Mouse (Mus musculus): Measurements from ENCODE around the gene Rnf121.

Gene Rnf121

DNA sequence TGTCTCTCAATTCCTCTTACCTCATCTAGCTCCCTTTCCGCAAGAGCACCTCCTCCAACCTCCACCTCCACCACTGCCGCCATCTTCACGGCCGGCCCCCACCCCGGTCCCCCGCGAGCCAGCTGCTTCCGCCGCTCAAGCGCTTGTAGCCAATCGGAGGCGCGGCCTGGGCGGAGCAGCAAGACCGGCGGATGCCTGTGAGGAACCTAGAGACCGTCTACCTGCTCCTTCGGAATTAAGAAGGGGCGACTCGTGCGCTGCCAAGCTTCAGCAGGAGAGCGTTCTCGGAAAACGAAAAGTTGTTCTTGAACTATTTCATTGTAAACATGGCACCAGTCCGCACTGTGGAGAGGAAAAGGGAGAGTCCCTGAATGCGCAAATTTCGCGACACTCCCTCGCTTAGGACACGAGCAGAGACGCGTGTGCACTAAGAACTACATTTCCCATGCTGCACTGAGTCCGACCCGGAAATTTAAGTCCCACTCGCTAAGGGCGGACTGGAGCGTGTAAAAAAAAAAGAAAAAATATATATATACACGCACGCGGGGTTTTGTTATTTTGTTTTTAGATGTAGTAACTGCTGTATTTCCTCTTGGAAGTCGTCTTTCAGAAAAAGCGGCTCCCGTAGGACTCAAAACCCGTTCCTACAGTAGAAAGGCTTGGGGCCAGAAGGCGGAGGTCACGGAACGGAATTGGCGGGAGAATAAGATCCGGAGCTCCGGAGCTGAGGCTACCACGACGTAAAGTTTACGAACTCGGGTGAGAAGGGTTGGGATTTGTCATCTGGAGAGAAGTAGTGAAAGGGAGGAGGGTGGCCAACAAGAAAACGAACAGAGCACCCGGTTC lies at the start of gene Rnf121, which contains the start of the genes Xndc1 and Xntrpc:
TSS of gene Rnf121 (minus strand) at position 424 of the 846 bp plus-strand sequence.
TSS of gene Xndc1 (plus strand) at position 466 of the 846 bp plus-strand sequence.
TSS of gene Xntrpc (plus strand) at position 668 of the 846 bp plus-strand sequence.
- peak; percentile 85 for DNase-seq (ENCODE audit: low spot score)

DNA sequence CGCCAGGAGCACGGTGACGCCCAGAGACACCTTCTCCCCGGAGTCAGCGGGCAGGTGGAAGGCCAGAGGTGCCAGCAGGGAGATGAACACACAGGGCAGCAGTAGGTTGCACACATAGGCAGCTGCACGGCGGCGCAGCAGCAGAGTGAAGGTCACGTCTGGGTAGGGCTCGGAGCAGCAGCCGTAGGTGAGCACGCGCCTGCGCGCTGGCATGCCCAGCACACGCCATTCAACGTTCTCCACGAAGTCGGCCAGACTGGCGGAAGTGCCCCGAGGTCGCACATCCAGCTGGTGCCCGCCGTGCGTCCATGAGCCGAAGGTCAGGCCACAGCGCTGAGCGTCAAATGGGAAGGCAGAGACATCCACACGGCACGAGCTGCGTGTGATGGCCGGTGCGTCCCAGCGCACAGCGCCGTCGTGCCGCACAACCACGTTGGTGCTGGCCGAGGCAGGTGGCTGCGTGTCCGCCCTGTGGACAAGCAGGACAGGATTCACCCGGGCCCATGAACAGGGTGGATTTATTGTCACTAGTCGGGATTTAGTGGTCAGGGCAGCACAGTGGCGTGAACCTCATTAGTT lies 48.0 kb upstream of the Rnf121 start:
- DNase-seq (ENCODE audit: low spot score), result no peak

DNA sequence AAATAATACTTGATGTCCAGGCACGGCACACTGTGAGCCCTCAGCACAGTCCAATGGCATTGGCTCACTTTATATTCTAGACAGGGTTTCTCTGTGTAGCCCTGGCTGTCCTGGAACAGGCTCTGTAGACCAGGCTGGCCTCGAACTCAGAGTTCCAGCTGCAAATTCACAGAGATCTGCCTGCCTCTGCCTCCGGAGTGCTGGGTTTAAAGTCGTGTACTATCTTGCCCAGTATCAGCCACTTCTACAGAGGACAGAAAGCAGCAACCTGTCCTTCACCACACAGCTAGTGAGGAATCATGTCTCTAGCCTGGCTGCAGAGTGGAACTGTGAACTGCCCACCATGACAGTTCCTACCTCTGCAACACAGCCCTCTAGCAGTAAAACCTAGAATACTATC lies 44.5 kb upstream of the Rnf121 start:
- DNase-seq (ENCODE audit: low spot score), result no peak

DNA sequence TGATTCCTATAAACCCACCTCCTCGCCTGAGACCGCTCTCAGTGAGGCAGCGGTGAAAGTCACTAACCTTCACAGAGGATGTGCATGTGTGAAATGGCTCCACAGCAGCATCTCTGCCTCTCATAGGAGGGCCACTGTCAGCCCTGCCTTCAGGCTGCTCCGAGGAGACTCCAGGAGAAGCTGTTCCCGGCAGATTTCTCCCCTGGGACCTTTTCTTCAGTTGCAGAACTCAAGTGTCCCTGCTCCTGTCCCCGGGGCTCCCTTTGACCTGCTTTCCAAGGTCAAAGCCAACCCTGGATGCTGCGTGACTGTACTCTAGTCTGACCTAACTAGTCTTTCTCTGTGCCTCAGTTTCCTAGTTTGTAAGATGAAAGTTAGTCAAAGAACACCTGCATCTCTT lies 43.9 kb upstream of the Rnf121 start, which contains the start of gene Art5:
TSS of gene Art5 (minus strand) at position 319 of the 400 bp plus-strand sequence.
- DNase-seq (ENCODE audit: low spot score), result no peak

DNA sequence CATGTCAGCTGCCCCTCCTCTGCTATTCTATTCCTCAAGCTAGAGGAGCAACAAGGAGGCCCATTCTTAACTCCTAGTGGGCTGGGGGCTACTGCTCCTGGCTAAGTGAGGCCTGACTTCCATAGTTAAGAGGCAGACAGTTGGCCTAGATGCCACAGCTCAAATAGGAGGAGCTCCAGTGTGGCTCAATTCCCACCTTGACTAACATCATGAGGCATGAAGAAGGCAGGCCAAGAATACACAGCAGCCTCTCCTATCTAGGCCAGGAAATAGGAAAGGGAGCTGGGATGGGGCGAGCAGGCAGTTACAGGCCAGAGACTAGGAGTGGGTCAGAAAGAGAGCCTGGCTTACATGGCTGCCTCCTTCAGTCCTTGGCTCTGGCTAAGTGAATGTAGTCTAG lies 42.9 kb upstream of the Rnf121 start:
- no peak for DNase-seq (ENCODE audit: low spot score)

DNA sequence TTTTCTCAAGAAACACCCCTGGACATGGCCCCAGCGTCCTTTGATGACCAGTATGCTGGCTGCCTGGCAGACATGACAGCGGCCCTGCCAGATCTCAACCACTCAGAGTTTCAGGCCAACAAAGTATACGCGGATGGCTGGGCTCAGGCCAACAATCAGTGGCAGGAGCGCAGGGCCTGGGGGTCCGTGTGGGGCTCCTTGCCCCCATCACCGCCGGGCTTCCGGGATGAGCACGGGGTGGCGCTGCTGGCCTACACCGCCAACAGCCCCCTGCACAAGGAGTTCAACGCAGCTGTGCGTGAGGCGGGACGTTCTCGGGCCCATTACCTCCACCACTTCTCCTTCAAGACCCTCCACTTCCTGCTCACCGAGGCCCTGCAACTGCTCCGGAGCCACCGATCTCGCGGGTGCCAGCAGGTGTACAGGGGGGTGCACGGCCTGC lies 41.5 kb upstream of the Rnf121 start:
- DNase-seq (ENCODE audit: low spot score), result no peak

DNA sequence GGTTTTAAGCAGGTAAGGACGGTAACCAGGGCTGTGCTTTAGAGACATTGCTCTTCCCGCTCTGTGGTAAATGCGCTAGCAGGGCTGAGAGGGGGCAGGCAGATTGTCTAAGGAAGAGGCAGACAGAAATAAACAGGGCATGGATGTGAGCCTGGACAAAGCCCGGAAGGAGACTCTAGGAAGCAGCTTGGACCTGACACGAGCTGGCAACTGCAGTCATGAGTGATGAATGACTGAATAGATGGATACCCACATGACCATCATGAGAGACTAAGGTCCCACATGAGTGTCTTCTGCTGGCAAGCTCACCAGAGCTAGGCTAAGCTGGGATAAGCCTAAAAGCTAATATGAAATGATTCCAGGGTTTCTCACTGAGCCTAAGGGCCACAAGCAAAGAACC lies 38.9 kb upstream of the Rnf121 start:
- DNase-seq (ENCODE audit: low spot score), result no peak

DNA sequence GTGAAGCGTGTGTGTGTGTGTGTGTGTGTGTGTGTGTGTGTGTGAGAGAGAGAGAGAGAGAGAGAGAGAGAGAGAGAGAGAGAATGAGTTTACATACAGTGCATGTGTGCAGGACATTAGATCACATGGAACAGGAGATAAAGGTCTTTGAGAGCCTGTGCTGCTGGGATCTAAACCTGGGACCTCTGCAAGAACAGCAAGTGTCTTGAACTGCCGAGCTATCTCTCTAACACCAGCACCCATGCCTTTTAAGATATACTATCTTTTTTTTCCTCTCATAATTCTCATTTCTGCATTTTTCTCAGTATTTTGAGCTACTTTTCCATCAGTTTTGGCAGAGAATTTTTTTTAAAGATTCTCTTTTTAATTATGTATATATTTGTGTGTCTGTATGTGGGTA lies 38.3 kb upstream of the Rnf121 start:
- DNase-seq (ENCODE audit: low spot score), result no peak

DNA sequence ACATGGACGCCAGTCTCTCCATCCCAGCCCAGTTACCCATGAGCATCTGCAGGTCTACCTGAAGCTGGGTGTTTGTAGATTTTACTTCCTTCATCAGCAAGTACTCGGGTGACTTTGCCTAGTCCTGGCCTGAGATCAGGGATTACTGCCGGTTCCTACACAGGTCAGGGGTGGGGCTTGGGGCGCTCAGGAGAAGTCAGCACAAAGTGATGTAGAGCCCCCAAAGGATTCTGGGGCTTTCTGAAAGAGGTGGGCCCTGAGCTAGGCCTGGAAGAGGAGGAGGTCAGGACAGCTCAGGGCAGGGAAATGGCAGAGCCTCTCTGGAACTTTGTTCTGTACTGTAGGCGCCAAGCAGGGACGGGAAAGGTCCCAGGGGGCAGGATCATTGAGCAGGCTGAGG lies 37.4 kb upstream of the Rnf121 start:
- DNase-seq (ENCODE audit: low spot score), result no peak

DNA sequence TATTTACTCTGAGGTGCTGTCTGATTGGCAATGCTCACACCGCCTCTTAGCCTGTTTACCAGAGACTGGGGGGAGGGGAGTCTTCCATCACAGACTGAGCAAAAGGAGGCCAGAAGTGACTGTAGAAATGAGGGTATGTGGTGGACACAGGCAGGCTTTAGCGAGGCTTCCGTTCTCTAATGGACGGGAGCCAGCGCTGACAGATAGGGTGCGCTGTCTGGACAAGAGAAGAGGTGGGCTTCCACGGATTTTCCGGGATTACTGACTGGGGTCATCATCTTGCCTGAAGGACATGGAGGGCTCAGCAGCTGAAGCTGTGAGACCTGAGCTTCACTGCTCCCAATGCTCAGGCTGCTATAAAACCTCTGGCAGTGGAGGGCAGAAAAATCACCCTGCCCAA lies 37.0 kb upstream of the Rnf121 start:
- DNase-seq (ENCODE audit: low spot score), result no peak

DNA sequence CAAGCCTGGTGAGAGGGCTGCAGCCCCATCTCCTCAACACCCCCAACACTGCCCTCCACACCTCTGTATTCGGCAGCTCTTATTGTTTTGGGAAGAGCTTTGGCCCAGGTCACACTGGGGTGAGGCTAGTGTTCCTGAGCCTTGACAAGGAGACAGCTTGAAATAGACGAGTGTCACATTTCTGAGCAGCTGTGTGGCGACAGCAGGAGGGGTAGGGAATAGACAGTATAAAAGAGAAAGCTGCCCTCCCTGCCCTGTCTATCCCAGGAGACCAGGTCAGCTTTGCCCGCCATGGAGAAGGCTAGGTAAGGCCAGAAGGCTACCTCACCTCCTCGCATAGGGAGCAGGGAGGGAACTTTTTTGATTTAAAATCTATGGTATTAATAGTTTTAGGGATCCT lies 36.2 kb upstream of the Rnf121 start, which contains the start of gene Art1:
TSS of gene Art1 (plus strand) at position 257 of the 400 bp plus-strand sequence.
- DNase-seq (ENCODE audit: low spot score), result no peak

DNA sequence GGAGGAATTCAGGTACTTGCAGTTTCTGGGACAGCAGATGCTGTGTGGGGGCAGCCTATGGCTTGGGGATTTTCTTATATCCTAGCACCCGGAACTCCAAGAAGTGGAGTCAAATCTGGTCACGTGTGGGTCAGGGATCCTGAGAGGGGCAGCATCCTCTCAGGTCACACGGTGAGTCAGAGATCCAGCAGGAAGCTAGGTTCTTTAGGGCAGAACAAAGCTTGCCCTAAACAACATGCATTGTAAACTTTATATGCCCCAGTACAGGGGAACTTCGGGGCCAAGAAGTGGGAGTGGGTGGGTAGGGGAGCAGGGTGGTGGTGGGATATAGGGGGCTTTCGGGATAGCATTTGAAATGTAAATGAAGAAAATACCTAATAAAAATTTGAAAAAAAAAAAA lies 35.6 kb upstream of the Rnf121 start:
- no peak for DNase-seq (ENCODE audit: low spot score)

DNA sequence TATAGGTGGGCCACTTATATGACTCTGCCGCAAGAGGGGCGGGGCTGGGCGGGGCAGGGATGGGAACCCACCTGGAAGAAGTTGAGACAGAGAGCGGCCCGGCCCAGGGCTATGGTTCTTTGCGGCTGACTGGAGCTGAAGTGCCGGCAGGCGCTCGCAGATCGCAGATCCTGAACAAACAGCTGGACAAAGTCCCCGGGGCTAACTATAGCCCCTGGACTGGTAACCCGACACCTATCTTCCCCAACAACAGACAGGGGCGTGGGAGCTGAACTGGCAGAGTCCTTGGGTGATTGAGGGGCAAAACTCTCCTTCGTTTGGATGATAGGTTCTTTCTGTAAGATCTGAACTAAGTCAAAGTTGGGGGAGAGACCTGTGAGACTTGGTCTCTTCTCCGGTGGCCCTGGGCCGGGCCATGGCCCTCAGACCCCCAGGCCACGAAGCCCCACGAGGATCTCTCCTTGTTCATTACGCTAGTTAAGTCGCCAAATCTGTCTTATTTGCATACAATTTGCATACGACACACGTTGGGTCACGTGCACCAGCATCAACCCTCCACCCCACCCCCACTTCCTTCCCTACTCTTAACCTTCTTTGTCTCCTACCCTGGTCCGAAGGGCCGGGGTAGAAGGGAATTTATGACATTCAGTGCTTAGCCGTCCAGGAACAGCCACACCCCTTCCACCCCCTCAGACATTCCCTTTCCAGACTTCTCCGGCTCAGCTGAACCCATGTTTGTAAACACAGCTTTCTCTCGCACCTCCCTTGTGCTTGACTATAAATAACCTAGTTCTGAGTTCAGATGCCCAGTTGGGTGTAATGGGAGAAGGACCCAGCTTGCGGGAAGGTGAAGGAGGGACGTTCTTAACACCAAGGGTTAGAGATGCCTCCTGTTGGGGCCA lies 34.7 kb upstream of the Rnf121 start:
- DNase-seq (ENCODE audit: low spot score), result no peak

DNA sequence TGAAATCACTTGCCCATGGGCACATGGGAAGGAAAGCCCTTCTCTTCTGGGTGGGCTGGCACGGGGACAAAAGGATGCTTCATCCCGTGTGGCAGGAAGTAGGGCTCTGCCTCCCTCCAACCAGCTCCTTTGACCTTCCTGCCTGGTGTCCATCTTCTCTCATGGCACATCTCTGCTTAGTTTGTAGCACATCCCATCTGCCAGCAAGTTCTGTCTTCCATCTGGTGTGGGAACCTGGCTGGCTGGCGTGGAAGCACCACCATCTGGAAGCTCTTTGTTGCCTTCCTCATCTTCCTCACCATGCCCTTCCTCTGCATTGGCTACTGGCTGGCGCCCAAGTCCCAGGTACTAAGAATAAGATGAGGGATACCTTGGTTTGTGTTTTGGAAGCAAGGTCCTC lies 22.1 kb upstream of the Rnf121 start:
- no peak for DNase-seq (ENCODE audit: low spot score)

DNA sequence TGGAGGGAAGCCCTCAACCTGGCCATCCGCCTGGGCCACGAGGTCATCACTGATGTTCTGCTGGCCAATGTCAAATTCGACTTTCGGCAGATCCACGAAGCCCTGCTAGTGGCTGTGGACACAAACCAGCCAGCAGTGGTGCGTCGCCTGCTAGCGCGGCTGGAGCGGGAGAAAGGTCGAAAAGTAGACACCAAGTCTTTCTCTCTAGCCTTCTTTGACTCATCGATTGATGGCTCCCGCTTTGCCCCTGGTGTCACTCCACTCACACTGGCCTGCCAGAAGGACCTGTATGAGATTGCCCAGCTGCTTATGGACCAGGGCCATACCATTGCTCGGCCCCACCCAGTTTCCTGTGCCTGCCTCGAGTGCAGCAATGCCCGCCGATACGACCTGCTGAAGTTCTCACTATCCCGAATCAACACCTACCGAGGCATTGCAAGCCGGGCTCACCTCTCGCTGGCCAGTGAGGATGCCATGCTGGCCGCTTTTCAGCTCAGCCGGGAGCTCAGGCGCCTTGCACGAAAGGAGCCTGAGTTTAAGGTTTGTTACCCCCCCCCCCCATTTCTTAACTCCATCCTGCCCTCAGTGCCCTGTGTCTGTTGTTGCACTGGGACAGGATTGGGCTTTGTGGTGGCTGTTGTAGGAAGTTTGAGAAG lies 18.9 kb upstream of the Rnf121 start:
- no peak for DNase-seq (ENCODE audit: low spot score)

DNA sequence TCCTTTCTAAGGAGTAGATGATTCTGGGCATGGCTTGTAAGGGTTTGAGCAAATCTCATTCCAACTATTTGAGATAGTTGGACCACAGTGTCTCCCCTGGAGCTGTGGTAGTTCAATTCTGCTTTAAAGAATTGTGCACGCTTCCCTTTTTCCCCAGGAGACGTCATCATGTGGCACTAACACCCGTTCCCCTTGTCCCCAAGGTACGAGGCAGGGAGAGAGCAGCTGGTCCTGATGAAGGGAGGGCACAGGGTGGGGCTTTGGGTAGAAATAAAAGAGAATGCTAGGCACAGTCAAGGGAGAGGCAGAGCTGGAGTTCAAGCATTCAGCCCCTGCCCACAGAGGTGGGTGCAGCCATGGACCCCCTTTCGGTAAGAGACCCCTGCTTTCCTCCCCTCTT lies 17.5 kb upstream of the Rnf121 start, which contains the start of gene Trpc2:
TSS of gene Trpc2 (plus strand) at position 301 of the 400 bp plus-strand sequence.
- DNase-seq (ENCODE audit: low spot score), result no peak

DNA sequence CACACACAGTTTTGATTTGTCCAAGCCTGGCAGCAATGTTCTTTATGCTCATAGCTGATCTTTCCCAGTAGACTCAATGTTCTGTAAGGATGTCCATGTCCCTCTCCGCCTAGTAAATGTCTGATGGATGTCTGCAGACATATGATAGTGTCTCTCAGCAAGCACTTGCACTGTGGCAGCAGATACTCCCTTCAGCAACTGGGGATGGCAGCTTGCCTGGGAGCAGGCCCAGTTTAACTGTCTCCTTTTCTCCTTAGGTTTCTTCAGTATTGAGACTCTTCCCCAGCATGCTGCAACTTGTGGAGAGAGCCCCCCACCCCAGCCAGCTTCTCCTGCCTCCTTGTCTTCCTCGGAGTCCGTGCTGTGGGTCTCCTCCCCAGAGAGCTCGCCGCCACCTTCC lies 16.5 kb upstream of the Rnf121 start:
- DNase-seq (ENCODE audit: low spot score), result no peak

DNA sequence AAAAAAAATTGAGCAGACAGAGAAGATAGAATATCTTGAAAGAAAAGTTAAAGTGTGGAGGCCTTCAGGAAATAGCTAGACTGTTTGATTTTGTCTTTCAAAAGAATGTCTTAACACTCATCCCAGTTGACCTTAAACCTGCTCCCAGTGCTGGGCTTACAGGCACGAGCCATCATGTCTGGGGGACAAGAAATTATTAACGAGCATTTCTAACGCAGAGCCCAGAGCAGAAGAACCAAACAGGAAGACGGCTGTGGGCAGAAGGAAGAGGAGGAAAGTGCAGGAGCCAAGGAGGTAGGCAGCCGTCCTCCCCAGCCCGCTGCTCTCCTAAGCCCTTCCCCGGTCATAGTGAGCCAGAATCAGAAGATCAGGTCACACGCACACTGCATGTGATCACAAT lies 15.0 kb upstream of the Rnf121 start:
- no peak for DNase-seq (ENCODE audit: low spot score)

DNA sequence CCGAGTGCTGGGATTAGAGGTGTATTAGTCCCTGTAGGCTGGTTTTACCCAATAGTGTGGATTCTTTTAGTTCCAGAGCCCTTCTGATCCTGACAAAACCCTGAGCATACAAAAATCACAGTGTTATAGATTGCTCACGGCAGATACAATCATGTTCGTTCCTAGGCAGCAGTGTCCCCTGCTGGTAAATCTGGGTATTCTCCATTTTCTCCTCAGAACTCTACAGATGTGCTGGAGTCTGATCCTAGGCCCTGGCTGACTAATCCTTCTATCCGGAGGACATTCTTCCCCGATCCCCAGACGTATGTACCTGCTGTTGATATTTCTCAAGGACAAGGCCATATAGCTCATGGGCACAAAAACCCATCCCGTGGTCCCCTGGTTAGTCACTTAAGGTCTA lies 13.2 kb upstream of the Rnf121 start:
- no peak for DNase-seq (ENCODE audit: low spot score)

DNA sequence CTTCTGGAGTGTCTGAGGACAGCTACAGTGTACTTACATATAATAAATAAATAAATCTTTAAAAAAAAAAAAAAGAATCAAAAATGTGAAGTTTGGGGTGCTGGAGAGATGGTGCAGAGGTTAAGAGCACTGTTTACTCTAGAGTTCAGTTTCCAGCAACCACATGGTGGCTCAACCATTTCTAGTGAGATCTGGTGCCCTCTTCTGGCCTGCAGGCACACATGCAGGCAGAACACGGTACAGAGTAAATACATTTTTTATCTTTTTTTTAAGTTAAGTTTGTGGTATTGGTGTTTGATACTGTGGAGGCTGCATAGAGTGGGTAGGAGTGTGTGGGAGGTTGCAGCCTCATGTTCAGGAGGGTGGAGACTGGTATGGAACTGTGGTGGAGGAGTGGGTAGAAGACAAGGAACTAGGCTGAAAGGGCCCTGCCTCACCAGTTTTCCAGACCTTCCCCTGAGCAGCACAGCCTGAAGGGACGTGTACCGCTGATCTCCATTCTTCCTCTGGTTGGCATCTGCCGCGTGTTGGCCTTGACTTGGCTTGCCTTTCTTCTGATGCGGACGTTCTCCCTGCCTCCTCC lies 11.5 kb upstream of the Rnf121 start:
- no peak for DNase-seq (ENCODE audit: low spot score)

DNA sequence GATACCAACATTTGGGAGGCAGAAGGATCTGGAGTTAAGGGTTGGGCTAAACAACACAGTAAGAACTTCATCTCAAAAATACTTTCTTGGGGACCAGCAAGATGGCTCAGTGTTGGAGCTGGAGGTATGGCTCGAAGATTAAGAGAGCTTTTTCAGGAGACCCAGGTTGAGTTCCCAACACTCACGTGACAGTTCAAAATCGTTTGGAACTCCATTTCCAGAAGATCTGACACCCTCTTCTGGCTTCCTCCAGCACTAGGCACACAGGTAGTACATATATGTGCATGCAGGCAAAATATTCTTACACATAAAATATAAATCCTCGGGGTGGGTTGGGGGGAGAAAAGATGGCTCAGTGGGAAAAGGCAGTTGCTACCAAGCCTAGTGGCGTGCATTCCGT lies 1.1 kb upstream of the Rnf121 start:
- DNase-seq (ENCODE audit: low spot score), result no peak

All from ovary, adult 18-20 months (tissue).